Mouse (Mus musculus): ENCODE results near the gene Chd8. TPM values are rescaled to one million over a fixed set of nuclear protein-coding genes. Genes with fewer than 3 reads are reported as not detected.

Gene Chd8
- polyA plus RNA-seq, 1 experiment from 2014 or later: 20.9 TPM

Other genes starting within 250 kb of the Chd8 start
- 0.32 and 0.39 TPM in 2 replicates for gene Tmem253, start 242.1 kb downstream of the Chd8 start, polyA plus RNA-seq (2016; fragmentation: Nextera tagmentation; extraction: Ambion mirVana)
- gene Zfp219, start 237.0 kb downstream of the Chd8 start, polyA plus RNA-seq (2016; fragmentation: Nextera tagmentation; extraction: Ambion mirVana): 15.3 and 15.8 TPM in 2 replicates
- gene Olfr221, start 215.3 kb downstream of the Chd8 start, polyA plus RNA-seq (2016; fragmentation: Nextera tagmentation; extraction: Ambion mirVana): not detected in 2 replicates
- 438 and 448 TPM in 2 replicates for gene Hnrnpc, start 153.8 kb downstream of the Chd8 start, polyA plus RNA-seq (2016; fragmentation: Nextera tagmentation; extraction: Ambion mirVana)
- 58.2 and 62.1 TPM in 2 replicates for gene Rpgrip1, start 147.1 kb downstream of the Chd8 start, polyA plus RNA-seq (2016; fragmentation: Nextera tagmentation; extraction: Ambion mirVana)
- gene Supt16, start 60.4 kb downstream of the Chd8 start, polyA plus RNA-seq (2016; fragmentation: Nextera tagmentation; extraction: Ambion mirVana): 53.7 TPM in 2 replicates
- 26.5 and 26.7 TPM in 2 replicates for gene Tox4, start 21.4 kb upstream of the Chd8 start, polyA plus RNA-seq (2016; fragmentation: Nextera tagmentation; extraction: Ambion mirVana)
- 4.6 TPM in 2 replicates for gene Rab2b, start 21.8 kb upstream of the Chd8 start, polyA plus RNA-seq (2016; fragmentation: Nextera tagmentation; extraction: Ambion mirVana)
- gene Mettl3, start 47.3 kb upstream of the Chd8 start, polyA plus RNA-seq (2016; fragmentation: Nextera tagmentation; extraction: Ambion mirVana): 26.8 and 28.6 TPM in 2 replicates
- gene Sall2, start 71.0 kb upstream of the Chd8 start, polyA plus RNA-seq (2016; fragmentation: Nextera tagmentation; extraction: Ambion mirVana): 3.0 and 3.8 TPM in 2 replicates
- not detected in 2 replicates for gene Olfr1513, start 98.6 kb upstream of the Chd8 start, polyA plus RNA-seq (2016; fragmentation: Nextera tagmentation; extraction: Ambion mirVana)
- gene Olfr1512, start 121.4 kb upstream of the Chd8 start, polyA plus RNA-seq (2016; fragmentation: Nextera tagmentation; extraction: Ambion mirVana): not detected in 2 replicates
- gene Olfr1511, start 139.6 kb upstream of the Chd8 start, polyA plus RNA-seq (2016; fragmentation: Nextera tagmentation; extraction: Ambion mirVana): not detected in 2 replicates
- not detected in 2 replicates for gene Olfr1510, start 156.6 kb upstream of the Chd8 start, polyA plus RNA-seq (2016; fragmentation: Nextera tagmentation; extraction: Ambion mirVana)
- gene Olfr1509, start 185.2 kb upstream of the Chd8 start, polyA plus RNA-seq (2016; fragmentation: Nextera tagmentation; extraction: Ambion mirVana): not detected in 2 replicates
- gene Olfr1508, start 209.7 kb upstream of the Chd8 start, polyA plus RNA-seq (2016; fragmentation: Nextera tagmentation; extraction: Ambion mirVana): not detected in 2 replicates
- gene Olfr1507, start 238.0 kb upstream of the Chd8 start, polyA plus RNA-seq (2016; fragmentation: Nextera tagmentation; extraction: Ambion mirVana): not detected in 2 replicates

Data from liver, embryonic 12.5 days (tissue).